Mouse (Mus musculus): ENCODE data around the gene Det1. TPM values are rescaled to one million over a fixed set of nuclear protein-coding genes. Genes with fewer than 3 reads are reported as not detected.

The Det1 gene
- polyA plus RNA-seq, 1 experiment, result 6.6 TPM

DNA sequence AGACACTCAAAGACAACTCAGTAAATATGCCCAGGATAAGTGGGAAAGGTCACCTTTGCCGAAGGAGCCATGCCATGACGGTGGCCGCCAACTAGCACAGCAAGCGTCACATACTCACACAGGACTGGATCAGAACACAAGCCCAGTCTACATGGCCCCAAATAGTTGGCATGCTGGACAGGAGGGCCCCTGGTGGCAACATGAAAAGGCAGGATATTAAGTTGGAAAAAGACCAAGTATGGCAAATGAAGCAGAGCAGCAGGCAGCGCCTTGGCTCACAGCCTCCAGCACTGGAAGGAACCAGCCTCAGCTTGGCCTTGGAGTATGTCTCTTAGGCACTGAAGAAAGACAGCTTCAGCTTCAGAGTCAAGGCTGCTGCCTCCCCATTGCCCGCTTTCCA, 33.3 kb downstream of the Det1 start:
- Histone ChIP-seq H3K4me1 (ENCODE audit: control insufficient read depth, insufficient read depth, insufficient read length, low read length) (no peaks in the 10 kb centered on the region), H3K4me3 (ENCODE audit: insufficient read depth, low read depth, low read length) (no peak overlapping the region), H3K27ac (replicated peaks; ENCODE audit: low read depth, low read length) (no peak overlapping the region)

DNA sequence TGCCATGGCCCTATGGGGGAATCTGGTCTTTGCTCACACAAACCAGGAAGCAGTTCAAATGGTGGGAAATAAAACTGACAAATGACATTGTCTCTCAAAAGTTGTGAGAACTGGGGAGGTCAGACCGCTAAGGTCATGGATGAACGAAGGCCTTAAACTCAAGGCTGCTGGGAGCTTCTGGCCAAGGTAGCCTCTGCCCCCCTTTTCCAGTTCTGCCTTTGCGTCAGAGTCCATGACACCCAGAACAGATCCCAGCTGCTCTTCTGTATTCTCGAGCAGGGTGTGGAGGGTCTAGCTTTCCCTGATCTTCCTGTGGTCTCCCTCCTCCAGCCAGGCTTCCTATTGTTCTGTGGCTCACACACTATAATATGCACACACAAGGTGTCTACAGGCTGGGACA, 39.9 kb downstream of the Det1 start:
- Histone ChIP-seq H3K4me1 (ENCODE audit: control insufficient read depth, insufficient read depth, insufficient read length, low read length) (peaks cover 6% of the 10 kb centered on the region), H3K27ac (replicated peaks; ENCODE audit: low read depth, low read length) (no peak overlapping the region), H3K4me3 (ENCODE audit: insufficient read depth, low read depth, low read length) (no peak overlapping the region)

DNA sequence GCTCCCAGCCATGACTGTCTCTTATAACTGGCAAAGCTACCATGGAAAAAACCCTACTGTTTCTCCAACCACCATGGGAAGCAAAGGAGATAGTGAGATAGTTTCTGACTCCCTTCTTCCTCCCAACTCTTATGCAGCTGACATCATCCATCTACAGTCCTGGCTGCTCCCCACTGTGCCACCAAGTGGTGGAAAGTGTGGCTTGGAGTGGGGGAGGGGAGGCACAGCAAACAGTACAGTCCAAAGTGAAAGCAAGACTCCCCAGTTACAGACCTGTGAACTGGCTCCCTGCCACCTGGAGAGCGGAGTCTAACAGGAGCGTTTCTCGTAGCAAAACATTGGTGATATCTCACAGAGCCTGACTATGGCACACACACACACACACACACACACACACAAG, 43.2 kb downstream of the Det1 start:
- peak overlapping the region; percentile 32; the same call in 1 of the 2 replicates for H3K27ac ChIP-seq (replicated peaks; ENCODE audit: low read depth, low read length)
- no peak overlapping the region for H3K4me3 ChIP-seq (ENCODE audit: insufficient read depth, low read depth, low read length)
- H3K4me1 ChIP-seq (ENCODE audit: control insufficient read depth, insufficient read depth, insufficient read length, low read length), result peaks cover 6% of the 10 kb centered on the region

GRCm38 (mm10) chr7:78799730-78800496, 47.1 kb downstream of the Det1 start:
- H3K27ac ChIP-seq (replicated peaks; ENCODE audit: low read depth, low read length), result no peak overlapping the region

DNA sequence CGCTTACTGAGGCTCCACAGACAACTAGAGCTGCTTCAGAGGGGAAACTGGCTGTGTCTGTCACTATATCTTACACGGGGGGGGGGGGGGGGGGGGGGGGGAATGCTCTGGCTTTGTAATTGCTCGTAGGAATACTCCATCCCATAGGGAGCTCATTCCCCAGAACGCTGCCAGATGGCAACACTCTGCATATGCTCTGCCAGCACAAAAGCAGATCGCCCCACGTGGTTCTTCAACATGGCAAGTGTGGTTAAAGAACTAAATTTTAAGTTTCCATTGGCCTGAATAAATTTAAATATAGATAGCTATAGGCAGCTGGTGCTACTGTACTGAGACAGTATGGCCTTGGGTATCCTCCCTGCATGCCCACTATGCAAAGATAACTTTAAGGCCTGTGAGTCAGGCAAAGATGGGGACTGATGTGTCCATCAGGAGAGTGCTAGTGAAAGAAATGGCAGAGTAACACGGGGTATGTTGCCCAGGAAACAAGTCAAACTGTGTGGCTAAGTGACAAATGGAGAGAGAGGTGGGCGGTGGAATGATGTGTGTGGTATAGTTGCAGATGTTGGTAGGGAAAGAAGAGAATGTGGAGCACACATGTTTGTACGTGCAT, 49.1 kb downstream of the Det1 start:
- H3K4me3 ChIP-seq (ENCODE audit: insufficient read depth, low read depth, low read length), result no peak overlapping the region
- H3K27ac ChIP-seq (replicated peaks; ENCODE audit: low read depth, low read length), result no peak overlapping the region
- no peaks in the 10 kb centered on the region for H3K4me1 ChIP-seq (ENCODE audit: control insufficient read depth, insufficient read depth, insufficient read length, low read length)

More at GRCm38 (mm10) chr7:78799730-78800496, 47.1 kb downstream of the Det1 start:
- peaks cover 3% of the 10 kb centered on the region; the same call in 1 of the 2 replicates for H3K4me1 ChIP-seq (ENCODE audit: control insufficient read depth, insufficient read depth, insufficient read length, low read length)
- no peak overlapping the region for H3K4me3 ChIP-seq (ENCODE audit: insufficient read depth, low read depth, low read length)

DNA sequence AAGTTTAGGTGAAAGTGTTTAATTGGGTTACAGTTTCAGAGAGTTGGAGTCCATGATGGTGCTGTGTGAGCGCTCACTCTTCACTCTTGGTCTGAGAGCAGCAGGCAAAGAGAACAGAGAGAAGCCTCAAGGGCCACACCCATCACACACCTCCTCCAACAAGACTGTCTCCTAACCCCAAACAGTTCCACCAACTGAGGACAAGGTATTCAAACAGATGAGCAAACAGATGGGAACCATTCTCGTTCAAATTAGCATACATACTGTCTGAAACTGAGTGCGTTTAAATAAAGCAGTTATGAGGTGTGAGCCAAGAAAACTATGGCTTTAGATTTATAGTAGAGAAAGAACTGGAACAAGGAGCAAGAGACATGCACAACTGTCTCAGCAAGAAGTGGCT, 50.4 kb downstream of the Det1 start:
- no peaks in the 10 kb centered on the region for H3K4me1 ChIP-seq (ENCODE audit: control insufficient read depth, insufficient read depth, insufficient read length, low read length)
- no peak overlapping the region for H3K4me3 ChIP-seq (ENCODE audit: insufficient read depth, low read depth, low read length)
- no peak overlapping the region for H3K27ac ChIP-seq (replicated peaks; ENCODE audit: low read depth, low read length)

DNA sequence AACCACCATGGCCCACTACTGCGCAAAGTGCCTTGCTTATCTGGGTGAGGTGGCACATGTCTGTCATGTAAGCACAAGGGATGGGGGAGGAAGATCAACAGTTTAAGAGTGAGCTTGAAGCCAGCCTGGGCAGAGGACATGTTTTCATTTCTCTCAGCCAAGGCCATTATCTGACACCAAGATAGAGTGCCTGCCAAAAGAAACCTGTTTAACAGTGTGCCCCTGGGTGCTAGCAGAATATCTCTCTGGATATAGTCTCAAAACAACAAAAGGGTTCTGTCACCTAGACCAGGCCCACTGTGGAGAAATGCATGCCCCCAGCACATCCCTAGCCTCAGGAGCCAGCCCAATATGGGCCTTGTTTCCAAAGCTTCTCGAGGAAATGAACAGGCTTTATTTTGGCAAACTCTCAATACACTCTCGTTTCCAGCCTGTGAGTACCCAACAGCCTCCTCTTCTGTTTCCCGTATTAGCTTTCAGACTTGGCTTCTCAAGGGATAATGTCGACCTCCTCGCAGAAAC, 52.4 kb downstream of the Det1 start:
- Histone ChIP-seq H3K4me1 (ENCODE audit: control insufficient read depth, insufficient read depth, insufficient read length, low read length) (no peaks in the 10 kb centered on the region), H3K4me3 (ENCODE audit: insufficient read depth, low read depth, low read length) (no peak overlapping the region), H3K27ac (replicated peaks; ENCODE audit: low read depth, low read length) (no peak overlapping the region)

DNA sequence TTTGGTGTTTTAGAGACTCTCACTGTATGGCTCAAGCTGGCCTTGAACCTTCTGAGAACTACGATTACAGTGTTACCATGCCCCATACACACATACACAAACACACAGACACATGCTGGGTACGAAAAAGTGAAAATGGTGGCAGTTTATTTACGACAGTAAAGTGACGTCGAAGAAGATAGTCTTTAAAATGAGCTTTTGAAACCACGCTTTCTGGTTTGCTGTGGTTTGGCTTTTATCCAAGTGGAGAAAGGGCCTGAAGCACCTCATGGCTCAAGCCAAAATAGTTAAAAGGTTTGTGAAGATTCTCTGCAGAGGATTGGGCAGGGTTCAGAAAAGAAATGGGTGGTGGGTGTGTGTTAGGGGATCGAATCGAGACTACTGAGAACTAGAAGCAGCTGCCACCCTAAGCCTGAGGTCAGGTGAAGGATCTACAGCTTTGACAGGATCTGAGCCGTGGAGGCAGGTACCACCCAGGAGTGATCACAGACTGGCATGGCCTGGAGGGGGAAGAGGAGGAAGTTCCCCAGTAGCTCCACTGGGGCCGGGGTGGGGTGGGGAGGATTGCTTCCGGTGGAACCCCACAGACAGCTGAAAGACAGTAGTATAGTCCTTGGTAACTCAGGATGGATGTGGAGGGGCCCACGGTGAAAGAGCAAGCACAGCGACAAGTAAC, 53.0 kb downstream of the Det1 start:
- no peak overlapping the region for H3K27ac ChIP-seq (replicated peaks; ENCODE audit: low read depth, low read length)
- H3K4me1 ChIP-seq (ENCODE audit: control insufficient read depth, insufficient read depth, insufficient read length, low read length), result no peaks in the 10 kb centered on the region
- no peak overlapping the region for H3K4me3 ChIP-seq (ENCODE audit: insufficient read depth, low read depth, low read length)

GRCm38 (mm10) chr7:78791359-78792222, 55.5 kb downstream of the Det1 start:
- H3K4me3 ChIP-seq (ENCODE audit: insufficient read depth, low read depth, low read length), result no peak overlapping the region
- no peaks in the 10 kb centered on the region for H3K4me1 ChIP-seq (ENCODE audit: control insufficient read depth, insufficient read depth, insufficient read length, low read length)

GRCm38 (mm10) chr7:78787793-78788380, 59.2 kb downstream of the Det1 start:
- Histone ChIP-seq H3K4me1 (ENCODE audit: control insufficient read depth, insufficient read depth, insufficient read length, low read length) (no peaks in the 10 kb centered on the region), H3K4me3 (ENCODE audit: insufficient read depth, low read depth, low read length) (no peak overlapping the region), H3K27ac (replicated peaks; ENCODE audit: low read depth, low read length) (no peak overlapping the region)

More at GRCm38 (mm10) chr7:78791359-78792222, 55.5 kb downstream of the Det1 start:
- H3K27ac ChIP-seq (replicated peaks; ENCODE audit: low read depth, low read length), result no peak overlapping the region

- no peak overlapping the region for H3K4me3 ChIP-seq (ENCODE audit: insufficient read depth, low read depth, low read length)
- no peak overlapping the region for H3K27ac ChIP-seq (replicated peaks; ENCODE audit: low read depth, low read length)
- peaks cover 2% of the 10 kb centered on the region; the same call in 1 of the 2 replicates for H3K4me1 ChIP-seq (ENCODE audit: control insufficient read depth, insufficient read depth, insufficient read length, low read length)
Measured at GRCm38 (mm10) chr7:78785906-78786305, 61.2 kb downstream of the Det1 start.

DNA sequence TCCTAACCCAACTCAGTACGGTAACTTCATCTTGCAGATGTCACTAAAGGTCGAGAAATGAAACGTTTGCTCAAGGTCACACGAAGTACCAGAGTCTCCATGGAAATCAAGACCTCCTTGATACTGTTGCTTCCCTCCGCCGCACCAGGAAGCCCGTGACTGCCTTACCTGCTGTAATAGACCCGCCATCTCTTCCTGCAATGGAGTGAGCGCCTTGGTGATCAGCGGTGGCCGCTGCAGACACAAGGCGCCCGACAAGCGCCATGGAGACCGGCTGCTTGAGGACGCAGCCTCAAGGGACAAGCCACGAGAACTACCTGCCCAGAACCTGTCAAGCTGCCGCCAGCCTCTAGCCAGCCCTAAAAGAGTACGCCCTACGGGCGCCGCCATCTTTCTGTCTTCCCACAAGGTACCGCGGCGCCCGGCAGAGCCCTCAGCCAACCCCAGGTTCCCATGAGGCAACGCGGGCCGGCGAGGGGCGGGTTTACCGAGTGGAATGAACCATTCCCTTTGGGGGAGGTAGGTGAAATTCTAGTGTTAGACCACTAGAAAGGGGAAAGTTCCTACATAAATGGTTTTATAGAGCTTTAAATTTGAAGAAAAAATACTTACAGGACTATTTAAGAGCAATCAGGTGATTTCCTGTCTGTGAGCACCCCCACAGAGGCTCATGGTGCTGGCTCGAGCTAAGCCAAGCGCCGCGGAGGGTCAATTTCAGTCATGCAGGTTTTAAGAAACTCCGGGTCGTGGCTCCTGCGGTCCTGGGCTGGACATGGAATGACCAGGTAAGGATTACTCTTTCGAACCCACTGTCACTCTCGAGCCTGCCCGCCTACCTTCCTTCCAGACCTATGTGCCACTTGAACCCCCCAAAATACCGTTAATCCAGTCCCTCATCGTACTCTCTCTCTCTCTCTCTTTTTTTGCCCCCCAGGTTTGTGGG, 64.2 kb downstream of the Det1 start, which contains the start of the genes Mrps11 and Mrpl46:
TSS of gene Mrps11 (plus strand) at position 481 of the 943 bp plus-strand sequence.
TSS of gene Mrpl46 (minus strand) at position 893 of the 943 bp plus-strand sequence.
- H3K4me1 ChIP-seq (ENCODE audit: control insufficient read depth, insufficient read depth, insufficient read length, low read length), result peaks cover 2% of the 10 kb centered on the region; the same call in 1 of the 2 replicates
- peak within 1 kb of the TSS; percentile 96 for H3K4me3 ChIP-seq (ENCODE audit: insufficient read depth, low read depth, low read length)
- peak within 1 kb of the TSS; percentile 55 for H3K27ac ChIP-seq (replicated peaks; ENCODE audit: low read depth, low read length)

GRCm38 (mm10) chr7:78778741-78779140, 68.3 kb downstream of the Det1 start:
- Histone ChIP-seq H3K4me3 (ENCODE audit: insufficient read depth, low read depth, low read length) (no peak overlapping the region), H3K4me1 (ENCODE audit: control insufficient read depth, insufficient read depth, insufficient read length, low read length) (peaks cover 2% of the 10 kb centered on the region; the same call in 1 of the 2 replicates), H3K27ac (replicated peaks; ENCODE audit: low read depth, low read length) (no peak overlapping the region)

Measured in brown adipose tissue, adult 24 weeks (tissue).